Comparison of ENCODE assay signal across 20 mouse cellular contexts in genomic region chr19:6272053-6272452, GRCm38 (mm10). TPM values are rescaled to one million over a fixed set of nuclear protein-coding genes. Genes with fewer than 3 reads are reported as not detected.
DNase-seq lines count a peak whose midpoint lies in the region; ATAC-seq and TF ChIP-seq lines count a peak whose summit lies in the region.
"Had no signal": no experiment of that assay in that cellular context is flagged by ENCODE, and none has a peak within 500 bp of the region (broad histone marks: within the 10 kb centered on the region; RNA-seq: fewer than 3 reads in every experiment).

No protein-coding gene starts in this region.

- no peak overlapping the region for H3K4me3 ChIP-seq in gastrocnemius, adult 2 months
- no peak overlapping the region for H3K4me3 ChIP-seq in intestine, embryonic 15.5 days (replicated peaks)
- no peak overlapping the region for H3K4me3 ChIP-seq in kidney, embryonic 16.5 days (ENCODE audit: low read length)
- H3K4me3 ChIP-seq in liver, postnatal 0 days (ENCODE audit: low read depth, low read length), result no peak overlapping the region
- H3K4me3 ChIP-seq in midbrain, postnatal 0 days (ENCODE audit: low read depth, low read length), result no peak overlapping the region
- no peak overlapping the region for H3K4me3 ChIP-seq in forebrain, postnatal 0 days (ENCODE audit: low read depth, low read length)
- H3K4me3 ChIP-seq: forebrain, embryonic 13.5 days; heart, embryonic 15.5 days; limb, embryonic 13.5 days; midbrain, embryonic 13.5 days; myocyte had no signal

- 57% methylated on average over 7 of the region's 7 CpGs for WGBS in intestine, embryonic 15.5 days
- 63% methylated on average over 7 of the region's 7 CpGs for WGBS in kidney, embryonic 16.5 days
- WGBS in liver, postnatal 0 days (ENCODE audit: insufficient replicate concordance), result 61% methylated on average over 7 of the region's 7 CpGs
- 72% methylated on average over 7 of the region's 7 CpGs for WGBS in midbrain, postnatal 0 days
- 75% methylated on average over 7 of the region's 7 CpGs for WGBS in forebrain, postnatal 0 days

- peak overlapping the region; percentile 81 for H3K27ac ChIP-seq in gastrocnemius, adult 2 months
- peak overlapping the region; percentile 81 for H3K27ac ChIP-seq in intestine, embryonic 15.5 days
- peak overlapping the region; percentile 55 for H3K27ac ChIP-seq in kidney, embryonic 16.5 days (ENCODE audit: low read length)
- H3K27ac ChIP-seq in liver, postnatal 0 days (ENCODE audit: low read depth), result 0 out of 2 replicates have a peak overlapping the region, but pooled peaks have one; percentile 45
- H3K27ac ChIP-seq in midbrain, postnatal 0 days (ENCODE audit: low read depth, low read length), result no peak overlapping the region
- H3K27ac ChIP-seq in forebrain, postnatal 0 days (ENCODE audit: low read depth, low read length), result no peak overlapping the region
- H3K27ac ChIP-seq: forebrain, embryonic 13.5 days; limb, embryonic 13.5 days; midbrain, embryonic 13.5 days had no signal

- DNase-seq in gastrocnemius, adult 2 months, result no peak
- no peak for DNase-seq in gastrocnemius, postnatal 25 days
- DNase-seq in liver, postnatal 0 days, result no peak
- DNase-seq in midbrain, postnatal 0 days (ENCODE audit: low spot score), result no peak
- DNase-seq in forebrain, postnatal 0 days, result no peak
- DNase-seq: embryo, embryonic 11 days; right cerebral cortex, postnatal 4 days; thymus, adult 18-20 months had no signal

- no peaks in the 10 kb centered on the region for H3K36me3 ChIP-seq in intestine, embryonic 15.5 days
- H3K36me3 ChIP-seq in kidney, embryonic 16.5 days (ENCODE audit: insufficient read depth, low read length), result no peaks in the 10 kb centered on the region
- no peaks in the 10 kb centered on the region for H3K36me3 ChIP-seq in liver, postnatal 0 days (replicated peaks; ENCODE audit: insufficient read depth, low read length)
- H3K36me3 ChIP-seq in midbrain, postnatal 0 days (ENCODE audit: insufficient read depth, low read length), result no peaks in the 10 kb centered on the region
- no peaks in the 10 kb centered on the region for H3K36me3 ChIP-seq in forebrain, postnatal 0 days (ENCODE audit: insufficient read depth)
- H3K36me3 ChIP-seq: heart, embryonic 15.5 days; limb, embryonic 13.5 days; midbrain, embryonic 13.5 days had no signal

- peak; percentile 32 for ATAC-seq in intestine, embryonic 15.5 days
- no peak for ATAC-seq in kidney, embryonic 16.5 days (ENCODE audit: low FRiP score, low TSS enrichment)
- ATAC-seq in liver, postnatal 0 days, result no peak
- no peak for ATAC-seq in midbrain, postnatal 0 days (ENCODE audit: low FRiP score)
- ATAC-seq in inflammation-experienced regulatory T-cells, adult 6 months, result no peak
- ATAC-seq in forebrain, postnatal 0 days, result no peak
- ATAC-seq: forebrain, embryonic 13.5 days; midbrain, embryonic 13.5 days had no signal

- TF ChIP-seq EP300 in liver, postnatal 0 days (IDR thresholded peaks at IDR 0.05; ENCODE audit: low read depth), result no peak

- H3K4me1 ChIP-seq in intestine, embryonic 15.5 days (replicated peaks), result peaks cover 31% of the 10 kb centered on the region
- H3K4me1 ChIP-seq in kidney, embryonic 16.5 days (ENCODE audit: insufficient read depth, low read length), result peaks cover 16% of the 10 kb centered on the region
- H3K4me1 ChIP-seq in liver, postnatal 0 days (ENCODE audit: insufficient read depth), result peaks cover 55% of the 10 kb centered on the region
- H3K4me1 ChIP-seq in midbrain, postnatal 0 days (ENCODE audit: insufficient read depth, low read length), result no peaks in the 10 kb centered on the region
- H3K4me1 ChIP-seq in forebrain, postnatal 0 days (ENCODE audit: insufficient read depth), result peaks cover 9% of the 10 kb centered on the region; the same call in 1 of the 2 replicates

- no peak for TF ChIP-seq CTCF in gastrocnemius, adult 2 months (IDR thresholded peaks at IDR 0.05)
- no peak for TF ChIP-seq CTCF in liver, postnatal 0 days (IDR thresholded peaks at IDR 0.05; ENCODE audit: low read depth)
- no peak for TF ChIP-seq CTCF in midbrain, postnatal 0 days (IDR thresholded peaks at IDR 0.05)
- TF ChIP-seq CTCF in forebrain, postnatal 0 days (IDR thresholded peaks at IDR 0.05; ENCODE audit: low read depth), result no peak

- H3K27me3 ChIP-seq in intestine, embryonic 15.5 days (replicated peaks), result no peaks in the 10 kb centered on the region
- H3K27me3 ChIP-seq in kidney, embryonic 16.5 days (ENCODE audit: insufficient read depth, low read length), result no peaks in the 10 kb centered on the region
- no peaks in the 10 kb centered on the region for H3K27me3 ChIP-seq in liver, postnatal 0 days (ENCODE audit: insufficient read depth, low read length)
- no peaks in the 10 kb centered on the region for H3K27me3 ChIP-seq in midbrain, postnatal 0 days (ENCODE audit: insufficient read depth, low read length)
- H3K27me3 ChIP-seq in forebrain, postnatal 0 days (ENCODE audit: insufficient read depth, low read length), result no peaks in the 10 kb centered on the region
- H3K27me3 ChIP-seq: heart, embryonic 15.5 days; midbrain, embryonic 13.5 days had no signal

- no peaks in the 10 kb centered on the region for H3K9me3 ChIP-seq in intestine, embryonic 15.5 days
- no peaks in the 10 kb centered on the region for H3K9me3 ChIP-seq in kidney, embryonic 16.5 days (ENCODE audit: low read length)
- no peaks in the 10 kb centered on the region for H3K9me3 ChIP-seq in liver, postnatal 0 days (ENCODE audit: low read length)
- no peaks in the 10 kb centered on the region for H3K9me3 ChIP-seq in midbrain, postnatal 0 days (ENCODE audit: low read length)
- no peaks in the 10 kb centered on the region for H3K9me3 ChIP-seq in forebrain, postnatal 0 days (ENCODE audit: low read length)
- H3K9me3 ChIP-seq: forebrain, embryonic 13.5 days; heart, embryonic 15.5 days; limb, embryonic 13.5 days; midbrain, embryonic 13.5 days had no signal

- no peak overlapping the region for H3K4me2 ChIP-seq in intestine, embryonic 15.5 days (replicated peaks)
- H3K4me2 ChIP-seq in kidney, embryonic 16.5 days (replicated peaks; ENCODE audit: low read depth, low read length), result no peak overlapping the region
- H3K4me2 ChIP-seq in liver, postnatal 0 days (ENCODE audit: low read depth, low read length), result no peak overlapping the region
- H3K4me2 ChIP-seq in midbrain, postnatal 0 days (ENCODE audit: low read depth, low read length, poor library complexity, severe bottlenecking), result no peak overlapping the region
- no peak overlapping the region for H3K4me2 ChIP-seq in forebrain, postnatal 0 days (ENCODE audit: low read depth)
- H3K4me2 ChIP-seq: forebrain, embryonic 13.5 days; heart, embryonic 15.5 days; limb, embryonic 13.5 days; midbrain, embryonic 13.5 days had no signal

- no peak overlapping the region for H3K9ac ChIP-seq in intestine, embryonic 15.5 days
- no peak overlapping the region for H3K9ac ChIP-seq in kidney, embryonic 16.5 days (replicated peaks; ENCODE audit: low read length)
- H3K9ac ChIP-seq in liver, postnatal 0 days (replicated peaks), result no peak overlapping the region
- H3K9ac ChIP-seq in midbrain, postnatal 0 days (replicated peaks; ENCODE audit: low read length, poor library complexity, severe bottlenecking), result no peak overlapping the region
- H3K9ac ChIP-seq in forebrain, postnatal 0 days, result no peak overlapping the region
- H3K9ac ChIP-seq: forebrain, embryonic 13.5 days; heart, embryonic 15.5 days; limb, embryonic 13.5 days; midbrain, embryonic 13.5 days had no signal

- intact Hi-C loops in gastrocnemius, adult 2 months (cut with DNase I), result no loop called here

RNA-seq across cellular contexts. Expression of gene Ehd1, which starts 4.5 kb away (rescaled TPM):
- 10 to 100 TPM; 28.4 to 32.3 TPM for total RNA-seq in gastrocnemius, adult 2 months (2021)
- total RNA-seq in gastrocnemius, postnatal 25 days (2021), result 10 to 100 TPM; 33.1 to 34.3 TPM
- 88.8 and 115 TPM in 2 replicates for polyA plus RNA-seq in intestine, embryonic 15.5 days (2015; fragmentation: Nextera tagmentation; extraction: Ambion mirVana)
- 84.2 and 89.5 TPM in 2 replicates for polyA plus RNA-seq in kidney, embryonic 16.5 days (2015; fragmentation: Nextera tagmentation; extraction: Ambion mirVana)
- polyA plus RNA-seq in liver, postnatal 0 days (2015; fragmentation: Nextera tagmentation; extraction: Ambion mirVana), result 36.4 and 36.9 TPM in 2 replicates
- total RNA-seq in midbrain, postnatal 0 days (2014; rRNA removed), result 117 and 139 TPM in 2 replicates
- polyA plus RNA-seq in midbrain, postnatal 0 days (2015; fragmentation: Nextera tagmentation; extraction: Ambion mirVana), result 73.0 and 74.0 TPM in 2 replicates
- polyA plus RNA-seq in inflammation-experienced regulatory T-cells, adult 6 months (2017; shearing (Covaris generic)), result 10 to 100 TPM; 10.8 to 36.2 (median 11.4) TPM
- total RNA-seq in forebrain, postnatal 0 days (2014; rRNA removed), result 91.9 and 120 TPM in 2 replicates
- 69.9 and 75.4 TPM in 2 replicates for polyA plus RNA-seq in forebrain, postnatal 0 days (2015; fragmentation: Nextera tagmentation; extraction: Ambion mirVana)

RNA-seq across cellular contexts. Expression of gene Atg2a, which starts 30.6 kb away (rescaled TPM):
- total RNA-seq in gastrocnemius, adult 2 months (2021), result 10 to 100 TPM; 18.4 to 19.0 TPM
- total RNA-seq in gastrocnemius, postnatal 25 days (2021), result 10 to 100 TPM; 15.3 to 16.7 TPM
- polyA plus RNA-seq in intestine, embryonic 15.5 days (2015; fragmentation: Nextera tagmentation; extraction: Ambion mirVana), result 6.9 and 8.7 TPM in 2 replicates
- 12.1 and 13.1 TPM in 2 replicates for polyA plus RNA-seq in kidney, embryonic 16.5 days (2015; fragmentation: Nextera tagmentation; extraction: Ambion mirVana)
- 3.4 and 3.8 TPM in 2 replicates for polyA plus RNA-seq in liver, postnatal 0 days (2015; fragmentation: Nextera tagmentation; extraction: Ambion mirVana)
- 34.3 and 38.2 TPM in 2 replicates for total RNA-seq in midbrain, postnatal 0 days (2014; rRNA removed)
- polyA plus RNA-seq in midbrain, postnatal 0 days (2015; fragmentation: Nextera tagmentation; extraction: Ambion mirVana), result 9.6 and 9.7 TPM in 2 replicates
- polyA plus RNA-seq in inflammation-experienced regulatory T-cells, adult 6 months (2017; shearing (Covaris generic)), result 10 to 100 TPM in 2 of 3 experiments, 1 to 10 TPM in 1; 8.1 to 12.6 (median 11.5) TPM
- 21.0 and 26.7 TPM in 2 replicates for total RNA-seq in forebrain, postnatal 0 days (2014; rRNA removed)
- polyA plus RNA-seq in forebrain, postnatal 0 days (2015; fragmentation: Nextera tagmentation; extraction: Ambion mirVana), result 5.9 and 7.6 TPM in 2 replicates

RNA-seq across cellular contexts. Expression of gene Cdc42bpg, which starts 34.2 kb away (rescaled TPM):
- total RNA-seq in gastrocnemius, adult 2 months (2021), result 1 to 10 TPM; 6.0 to 6.4 TPM
- total RNA-seq in gastrocnemius, postnatal 25 days (2021), result 1 to 10 TPM; 4.0 to 5.1 TPM
- 1.0 and 1.4 TPM in 2 replicates for polyA plus RNA-seq in intestine, embryonic 15.5 days (2015; fragmentation: Nextera tagmentation; extraction: Ambion mirVana)
- polyA plus RNA-seq in kidney, embryonic 16.5 days (2015; fragmentation: Nextera tagmentation; extraction: Ambion mirVana), result 0.80 and 1.5 TPM in 2 replicates
- 0.27 and 0.35 TPM in 2 replicates for polyA plus RNA-seq in liver, postnatal 0 days (2015; fragmentation: Nextera tagmentation; extraction: Ambion mirVana)
- total RNA-seq in midbrain, postnatal 0 days (2014; rRNA removed), result 4.8 and 5.4 TPM in 2 replicates
- 0.20 and 0.67 TPM in 2 replicates for polyA plus RNA-seq in midbrain, postnatal 0 days (2015; fragmentation: Nextera tagmentation; extraction: Ambion mirVana)
- polyA plus RNA-seq in inflammation-experienced regulatory T-cells, adult 6 months (2017; shearing (Covaris generic)), result under 1 TPM; 0.15 to 0.36 (median 0.26) TPM
- total RNA-seq in forebrain, postnatal 0 days (2014; rRNA removed), result 3.1 and 4.7 TPM in 2 replicates
- polyA plus RNA-seq in forebrain, postnatal 0 days (2015; fragmentation: Nextera tagmentation; extraction: Ambion mirVana), result 0.11 and 0.23 TPM in 2 replicates

RNA-seq across cellular contexts. Expression of gene Ppp2r5b, which starts 36.4 kb away (rescaled TPM):
- total RNA-seq in gastrocnemius, adult 2 months (2021), result 10 to 100 TPM; 35.6 to 37.7 TPM
- total RNA-seq in gastrocnemius, postnatal 25 days (2021), result 10 to 100 TPM; 28.8 to 32.5 TPM
- 21.2 and 22.3 TPM in 2 replicates for polyA plus RNA-seq in intestine, embryonic 15.5 days (2015; fragmentation: Nextera tagmentation; extraction: Ambion mirVana)
- 27.5 and 31.0 TPM in 2 replicates for polyA plus RNA-seq in kidney, embryonic 16.5 days (2015; fragmentation: Nextera tagmentation; extraction: Ambion mirVana)
- polyA plus RNA-seq in liver, postnatal 0 days (2015; fragmentation: Nextera tagmentation; extraction: Ambion mirVana), result 3.2 and 3.8 TPM in 2 replicates
- total RNA-seq in midbrain, postnatal 0 days (2014; rRNA removed), result 248 and 256 TPM in 2 replicates
- polyA plus RNA-seq in midbrain, postnatal 0 days (2015; fragmentation: Nextera tagmentation; extraction: Ambion mirVana), result 177 and 189 TPM in 2 replicates
- 1 to 10 TPM; 1.7 to 3.3 (median 2.2) TPM for polyA plus RNA-seq in inflammation-experienced regulatory T-cells, adult 6 months (2017; shearing (Covaris generic))
- total RNA-seq in forebrain, postnatal 0 days (2014; rRNA removed), result 196 and 203 TPM in 2 replicates
- 144 and 159 TPM in 2 replicates for polyA plus RNA-seq in forebrain, postnatal 0 days (2015; fragmentation: Nextera tagmentation; extraction: Ambion mirVana)

RNA-seq across cellular contexts. Expression of gene Gpha2, which starts 45.9 kb away (rescaled TPM):
- not detected for total RNA-seq in gastrocnemius, adult 2 months (2021)
- not detected for total RNA-seq in gastrocnemius, postnatal 25 days (2021)
- polyA plus RNA-seq in intestine, embryonic 15.5 days (2015; fragmentation: Nextera tagmentation; extraction: Ambion mirVana), result 0.39 and 0.41 TPM in 2 replicates
- 0.73 and 1.4 TPM in 2 replicates for polyA plus RNA-seq in kidney, embryonic 16.5 days (2015; fragmentation: Nextera tagmentation; extraction: Ambion mirVana)
- polyA plus RNA-seq in liver, postnatal 0 days (2015; fragmentation: Nextera tagmentation; extraction: Ambion mirVana), result not detected in 2 replicates
- total RNA-seq in midbrain, postnatal 0 days (2014; rRNA removed), result not detected in 2 replicates
- 0.31 TPM in 1 of 2 replicates, not detected in the other for polyA plus RNA-seq in midbrain, postnatal 0 days (2015; fragmentation: Nextera tagmentation; extraction: Ambion mirVana)
- polyA plus RNA-seq in inflammation-experienced regulatory T-cells, adult 6 months (2017; shearing (Covaris generic)), result not detected
- total RNA-seq in forebrain, postnatal 0 days (2014; rRNA removed), result not detected in 2 replicates
- polyA plus RNA-seq in forebrain, postnatal 0 days (2015; fragmentation: Nextera tagmentation; extraction: Ambion mirVana), result 0.50 TPM in 1 of 2 replicates, not detected in the other
- total RNA-seq: CH12.LX; left cerebral cortex, adult 8-10 months; megakaryocyte progenitor cell, adult 5-6 weeks; neutrophil, adult 5-6 weeks had no signal
- polyA plus RNA-seq: forebrain, embryonic 13.5 days; heart, embryonic 15.5 days; midbrain, embryonic 13.5 days had no signal

Comparison
In these comparisons a context has a peak if more than half of its experiments do, and no peak if none do; other contexts are left out.
1. H3K27ac ChIP-seq: peak in gastrocnemius, adult 2 months (single experiment), intestine, embryonic 15.5 days (single experiment), kidney, embryonic 16.5 days (single experiment) and liver, postnatal 0 days (single experiment); none in midbrain, postnatal 0 days (single experiment) and forebrain, postnatal 0 days (single experiment).